Mouse (Mus musculus) spleen, postnatal 10 days (tissue): Measurements from ENCODE around the gene Colgalt1.
A peak's percentile ranks its signal among the peaks of the same experiment; 100 is the strongest.

Experiments used
- DNase-seq, 2 experiments: peaks; one replicate each; pipeline ENCODE4 v3.0.0; 2021 to 2022; ENCODE audit warnings: low spot score in 2 of 2

Gene Colgalt1

DNA sequence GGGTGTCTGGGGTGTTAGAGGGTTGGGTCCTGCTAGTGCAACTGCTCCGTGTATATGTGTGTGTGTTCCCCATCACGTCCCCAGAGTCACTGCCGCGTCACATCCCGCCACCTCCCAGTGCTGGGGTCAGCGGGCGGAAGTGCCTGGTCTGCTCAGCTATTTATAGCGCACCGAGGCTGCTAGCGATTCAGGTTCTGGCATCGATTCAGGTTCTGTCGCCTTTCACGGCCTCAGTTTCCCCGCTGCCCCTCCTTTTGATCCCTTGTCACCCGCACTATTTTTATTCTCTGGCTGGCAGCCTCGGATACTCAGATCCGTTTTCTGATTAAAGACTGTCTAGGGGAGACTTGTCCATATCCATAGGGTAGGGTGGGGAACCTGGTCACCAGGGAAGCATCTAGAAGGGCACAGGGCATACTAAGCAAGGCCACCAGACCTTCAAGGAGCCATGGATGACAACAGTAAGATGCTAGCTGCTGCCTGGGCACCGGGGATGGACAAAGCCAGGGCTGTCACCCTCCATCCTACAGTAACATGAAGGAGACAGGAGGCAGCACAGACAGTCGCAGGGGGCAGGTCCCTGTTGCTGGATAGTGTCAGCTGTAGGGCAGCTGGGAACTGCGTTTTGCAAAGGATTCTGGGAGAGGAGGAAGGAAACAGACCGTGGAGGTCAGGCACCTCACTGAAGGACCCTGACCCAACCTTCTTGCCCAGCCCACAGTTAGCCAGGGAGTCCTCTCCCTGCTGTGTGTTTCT lies 57.6 kb downstream of the Colgalt1 start:
- peak in 1 of 2 experiments; percentile 59 for DNase-seq

DNA sequence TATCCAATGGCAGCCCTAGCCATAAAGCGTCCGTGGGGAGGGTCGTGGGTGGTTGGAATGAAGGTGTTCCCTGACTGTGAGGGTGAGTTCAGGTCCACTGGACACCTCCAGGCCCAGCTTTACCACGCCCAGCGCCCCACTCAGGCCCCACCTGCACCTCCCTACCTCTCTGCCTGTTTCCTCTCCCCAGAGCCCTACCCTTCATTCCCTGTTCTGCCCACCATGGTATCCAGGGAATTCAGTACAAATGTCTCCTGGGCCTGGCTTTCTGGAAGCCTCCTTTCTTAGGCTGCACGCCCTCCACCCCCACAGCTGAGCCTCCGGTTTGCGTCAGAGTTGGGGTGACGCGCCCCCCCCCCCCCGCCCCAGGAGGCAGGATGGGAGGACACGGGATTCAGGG lies 59.4 kb downstream of the Colgalt1 start:
- DNase-seq: no peak

DNA sequence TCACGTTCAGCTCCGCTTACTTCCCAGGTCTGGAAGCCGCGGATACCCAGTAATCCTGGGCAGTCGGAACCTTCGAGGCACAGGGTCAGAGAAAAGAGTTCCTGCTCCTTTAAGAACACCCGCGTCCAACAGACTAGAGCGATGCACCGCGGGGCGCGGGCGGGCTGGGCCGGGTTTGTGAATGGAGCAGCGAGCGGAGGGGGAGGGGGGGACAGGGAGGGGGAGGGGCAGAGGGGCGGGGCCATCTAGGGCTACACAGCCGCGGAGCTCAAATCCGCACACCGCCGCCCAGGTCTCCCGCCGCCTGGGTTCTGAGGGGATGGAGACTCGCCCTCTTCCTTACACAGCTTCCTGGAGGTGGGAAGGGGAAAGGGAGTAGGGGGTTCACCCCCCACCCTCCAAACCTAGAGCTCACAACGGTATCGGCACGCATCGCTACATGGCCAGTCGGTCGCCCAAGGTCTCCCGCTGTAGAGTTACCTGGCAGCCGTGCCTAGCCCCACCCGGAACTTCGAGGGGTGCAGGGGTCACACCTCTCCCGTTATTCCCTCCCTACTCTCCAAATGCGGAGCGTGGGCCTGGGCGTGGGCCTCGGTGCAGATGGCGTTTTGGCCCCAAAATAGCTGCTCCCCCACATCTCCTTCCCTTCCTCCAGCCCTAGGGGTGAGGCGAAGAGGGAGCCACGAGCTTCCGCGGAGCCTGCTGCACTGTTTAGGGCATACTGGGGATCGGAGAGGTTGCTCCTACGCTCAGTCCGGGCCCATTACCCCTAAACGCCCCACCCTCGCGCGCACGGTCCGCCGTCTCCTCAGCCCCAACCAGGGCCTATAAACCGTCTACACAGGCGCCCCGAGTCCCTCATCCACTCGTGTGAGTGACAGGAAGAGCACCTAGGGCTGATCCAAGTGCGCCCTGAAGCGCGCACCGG lies 60.1 kb downstream of the Colgalt1 start:
- peak in 1 of 2 experiments; percentile 40 for DNase-seq

DNA sequence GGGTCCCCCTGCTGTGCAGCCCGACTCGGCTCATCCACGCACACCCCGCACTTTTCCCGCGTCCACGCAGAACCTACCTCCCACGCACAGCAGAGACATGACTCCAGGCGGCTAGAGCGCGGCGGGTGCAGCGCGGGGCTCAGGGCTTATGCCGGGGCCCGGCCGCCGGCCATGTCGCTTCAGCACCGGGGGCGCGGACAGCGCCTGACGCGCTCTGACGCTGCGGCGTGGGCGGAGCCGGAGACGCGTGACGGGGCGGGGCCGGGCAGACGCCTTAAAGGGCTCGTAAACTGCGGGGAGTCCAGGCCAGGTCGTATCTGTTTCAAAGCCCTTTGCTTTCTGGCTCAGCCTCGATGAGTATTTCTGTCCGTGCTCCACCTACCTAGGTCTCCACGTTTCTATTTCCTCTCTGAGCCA lies 60.8 kb downstream of the Colgalt1 start, which contains the start of gene Unc13a:
Unc13a (minus strand) TSS at position 209 of the 417 bp plus-strand sequence.
- peak; percentile 88 to 94 for DNase-seq

DNA sequence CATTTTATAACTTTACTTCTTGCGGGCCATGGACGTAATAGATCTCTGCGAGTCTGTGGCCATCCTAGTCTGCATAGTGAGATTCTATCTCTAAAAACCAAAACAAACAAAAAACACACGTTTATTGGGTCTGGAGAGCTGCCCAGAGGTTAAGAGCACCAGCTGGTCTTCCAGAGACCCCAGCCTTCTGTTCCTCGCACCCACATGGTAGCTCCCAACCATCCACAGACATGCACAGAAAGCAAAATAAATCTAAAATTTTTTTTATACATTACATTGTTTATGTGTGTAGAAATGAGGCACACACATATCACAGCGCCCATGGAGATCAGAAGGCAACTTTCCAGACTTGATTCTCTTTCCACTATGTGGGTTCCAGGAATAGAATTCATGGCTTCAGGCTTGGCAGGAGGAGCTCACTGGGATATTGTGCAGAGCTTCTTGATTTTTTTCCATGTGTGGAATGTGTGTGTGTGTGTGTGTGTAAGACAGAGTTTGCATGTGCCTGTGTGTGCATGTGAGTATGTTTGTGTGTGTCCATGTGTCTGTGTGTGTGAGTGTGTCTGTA lies 61.5 kb downstream of the Colgalt1 start:
- DNase-seq: no peak

DNA sequence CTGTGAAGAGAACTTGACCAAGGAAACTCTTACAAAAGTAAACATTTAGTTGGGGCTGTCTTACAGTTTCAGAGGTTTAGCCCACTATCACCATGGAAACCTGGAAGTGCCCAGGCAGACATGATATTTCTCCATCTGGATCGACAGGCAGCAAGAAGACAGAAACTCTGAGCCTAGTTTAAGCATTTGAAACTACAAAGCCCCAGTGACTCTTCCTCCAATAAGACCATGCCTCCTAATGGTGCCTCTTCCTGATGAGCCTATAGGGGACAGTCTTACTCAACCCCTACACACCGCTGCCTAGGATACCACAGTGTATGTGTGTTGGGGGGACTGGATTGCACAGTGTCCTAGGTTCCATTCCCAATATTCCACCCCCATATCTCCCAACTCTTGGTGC lies 63.3 kb downstream of the Colgalt1 start:
- no peak for DNase-seq
